Mouse (Mus musculus) heart, postnatal 4 days (tissue): ENCODE measurements around the gene Artn. TPM values are rescaled to one million over a fixed set of nuclear protein-coding genes. Genes with fewer than 3 reads are reported as not detected.

ENCODE experiments used
- DNase-seq: peaks from one replicate; pipeline ENCODE4 v3.0.0; 2021
- total RNA-seq, 2 experiments: library from RNA; stranded (reverse); gene quantifications; 2 replicates each; pipeline ENCODE4 v1.2.3; 2021

Gene Artn
- total RNA-seq, result under 1 TPM; 0.67 to 0.72 TPM

GRCm38 (mm10) chr4:117929391-117929881, at the start of gene Artn:
Gene Artn, minus strand, starts transcription at chr4:117929763.
- peak; percentile 33 for DNase-seq

- DNase-seq, result no peak
Observed at GRCm38 (mm10) chr4:117979181-117979580, 49.6 kb upstream of the Artn start.

- no peak for DNase-seq
Observed at GRCm38 (mm10) chr4:117978282-117978681, 48.7 kb upstream of the Artn start.

- DNase-seq, result no peak
Observed at GRCm38 (mm10) chr4:117977841-117978240, 48.3 kb upstream of the Artn start.

DNA sequence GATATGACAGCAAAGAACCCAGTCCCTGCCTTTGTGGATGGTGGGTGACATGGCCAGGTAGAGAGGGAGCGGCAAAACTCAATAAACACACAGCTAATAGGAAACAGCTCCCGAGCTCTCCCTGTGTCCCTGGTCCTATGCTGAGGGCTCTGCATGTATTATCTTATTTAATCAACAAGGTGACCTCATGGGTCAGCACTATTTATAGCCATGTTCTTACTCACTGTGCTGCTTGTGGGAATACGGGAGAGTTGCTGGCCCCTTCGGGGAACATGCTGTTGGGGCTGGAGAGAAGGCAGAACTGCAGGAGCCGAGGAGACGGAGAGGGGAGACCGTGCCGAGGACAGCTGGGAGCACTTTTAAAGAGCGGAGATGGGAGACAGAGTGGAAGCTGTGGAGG, 47.8 kb upstream of the Artn start:
- no peak for DNase-seq

DNA sequence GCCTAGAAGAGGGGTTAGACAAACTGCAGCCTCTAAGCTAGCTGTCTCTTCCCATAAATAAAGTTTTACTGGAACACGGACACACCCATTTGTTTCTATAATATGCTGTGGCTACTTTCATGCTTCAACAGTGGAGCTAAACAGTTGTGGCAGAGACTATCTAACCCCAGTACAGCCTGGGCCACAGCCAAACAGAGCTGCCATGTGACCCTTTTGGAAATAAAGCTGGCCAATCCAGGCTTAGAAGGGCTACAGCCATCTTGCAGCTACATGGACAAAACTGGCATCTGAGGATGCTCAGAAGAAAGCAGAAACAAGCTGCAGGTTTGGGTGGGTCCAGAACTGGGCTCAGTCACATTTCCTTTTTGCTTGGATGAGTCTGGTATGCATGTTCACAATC, 46.3 kb upstream of the Artn start:
- DNase-seq, result no peak

DNA sequence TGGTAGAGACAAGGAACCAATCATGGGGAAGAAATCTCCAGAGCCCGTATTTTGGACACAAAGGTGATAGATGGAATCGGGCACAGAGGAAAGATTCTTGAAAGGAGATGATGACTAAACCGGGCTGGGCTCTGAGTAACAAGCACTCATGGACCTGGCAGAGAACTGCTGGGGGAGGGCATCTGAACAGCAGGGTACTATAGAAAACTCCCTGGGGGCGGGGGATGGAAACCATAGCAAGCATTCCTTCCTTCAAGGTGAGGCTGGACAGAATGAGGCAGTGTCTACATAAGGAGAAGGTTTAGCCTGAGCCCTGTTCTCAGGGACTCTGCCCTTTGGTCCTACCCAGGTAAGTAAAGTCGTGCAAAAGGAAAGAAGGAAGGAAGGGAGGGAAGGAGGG, 45.2 kb upstream of the Artn start:
- DNase-seq, result no peak

GRCm38 (mm10) chr4:117972999-117973398, 43.4 kb upstream of the Artn start:
- no peak for DNase-seq

GRCm38 (mm10) chr4:117964346-117965025, 34.9 kb upstream of the Artn start:
- DNase-seq, result no peak

DNA sequence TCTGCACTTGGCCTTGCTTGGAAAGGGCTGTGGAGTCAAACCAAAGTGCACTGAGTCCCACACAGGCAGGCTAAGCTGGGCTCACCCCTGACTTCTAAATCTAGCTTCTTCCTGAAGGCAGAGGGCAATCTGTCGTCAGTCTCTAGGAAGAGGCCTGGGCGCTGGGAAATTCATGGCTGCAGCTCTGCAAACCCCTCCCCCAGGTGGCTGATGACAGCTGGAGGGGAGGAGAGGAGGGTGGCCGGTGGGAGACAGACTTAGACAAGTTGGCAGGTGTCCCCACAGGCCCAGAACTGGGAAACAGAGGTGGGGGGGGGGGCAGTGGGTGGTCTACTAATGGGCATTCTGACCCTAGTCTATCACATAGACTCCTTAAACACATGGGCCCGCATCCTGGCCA, 27.9 kb upstream of the Artn start:
- DNase-seq, result no peak

GRCm38 (mm10) chr4:117947493-117947892, 17.9 kb upstream of the Artn start:
- no peak for DNase-seq

DNA sequence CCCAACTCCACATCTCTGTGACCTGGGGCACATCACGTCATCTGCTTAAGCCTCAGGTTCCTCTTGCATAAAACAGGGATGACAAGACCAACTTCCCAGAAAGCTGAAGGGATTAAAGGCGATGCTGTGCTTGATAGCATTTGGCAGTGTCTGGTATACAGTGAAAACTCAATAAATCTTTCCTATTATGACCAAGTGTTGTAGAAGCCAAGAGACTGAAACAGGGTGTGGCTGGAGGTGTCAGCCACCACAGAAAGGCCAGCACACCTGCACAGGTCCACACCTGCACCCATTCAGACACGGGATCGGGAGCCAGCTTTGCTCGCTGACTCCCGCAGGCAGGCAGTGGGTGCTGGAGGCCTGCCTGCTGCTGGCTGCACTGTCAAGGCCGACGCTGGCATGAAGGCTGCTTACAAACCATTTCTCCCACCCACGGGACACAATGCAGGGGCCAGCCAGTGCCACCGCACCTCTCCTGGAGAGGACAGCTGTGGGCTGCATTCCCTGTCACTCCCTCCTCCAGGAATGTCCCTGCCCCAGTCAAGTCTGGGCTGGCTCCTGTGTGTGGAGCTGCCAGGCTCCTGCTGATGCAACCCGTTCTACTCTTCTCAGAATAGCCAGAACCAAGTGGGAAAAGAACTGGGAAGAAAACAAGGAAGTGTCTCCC, 17.2 kb upstream of the Artn start:
- no peak for DNase-seq

- DNase-seq, result no peak
Observed at GRCm38 (mm10) chr4:117943317-117943716, 13.8 kb upstream of the Artn start.

DNA sequence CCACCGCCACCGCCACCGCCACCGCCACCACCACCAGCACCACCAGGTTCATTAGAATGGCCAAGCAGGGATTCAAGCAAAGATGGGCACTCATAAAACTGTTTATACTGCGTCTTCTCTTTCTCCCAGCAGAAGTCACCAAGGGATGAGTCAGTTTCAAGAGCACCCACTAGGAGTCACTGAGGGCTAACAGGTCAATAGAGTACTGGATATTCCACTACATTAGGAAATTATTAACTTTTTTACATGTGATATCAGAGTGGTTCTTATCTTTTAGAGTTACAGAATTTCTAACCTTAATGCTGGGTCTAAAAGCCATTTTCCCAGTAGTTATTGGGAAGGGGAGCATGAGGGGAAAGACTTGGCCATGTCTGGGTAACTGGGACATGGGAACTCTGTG, 7.4 kb upstream of the Artn start:
- no peak for DNase-seq

- DNase-seq, result no peak
Observed at GRCm38 (mm10) chr4:117934081-117934480, 4.5 kb upstream of the Artn start.

GRCm38 (mm10) chr4:117933248-117933647, 3.7 kb upstream of the Artn start:
- DNase-seq, result no peak

- DNase-seq, result peak; percentile 70
Observed at GRCm38 (mm10) chr4:117928699-117929241, 793 bp downstream of the Artn start.

DNA sequence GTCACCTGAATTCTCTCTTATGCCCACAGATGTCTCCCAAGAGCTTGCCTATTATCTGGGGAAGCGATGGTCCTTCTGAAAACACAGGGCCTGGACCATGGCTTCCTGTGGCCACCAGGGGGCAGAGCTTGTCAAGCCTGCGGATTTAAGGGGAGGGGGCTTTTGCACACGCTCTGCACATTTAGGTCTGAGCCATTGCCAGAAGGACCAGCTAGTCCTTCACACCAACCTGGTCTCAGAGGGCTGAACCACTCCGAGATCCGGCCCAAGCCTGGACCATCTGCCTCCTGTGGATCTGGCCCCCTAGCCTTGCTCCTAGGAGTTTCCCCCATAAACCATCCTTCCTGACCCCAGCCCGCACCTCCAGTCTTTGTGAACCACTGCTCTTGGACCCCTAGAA, 1.3 kb downstream of the Artn start:
- peak; percentile 40 for DNase-seq

DNA sequence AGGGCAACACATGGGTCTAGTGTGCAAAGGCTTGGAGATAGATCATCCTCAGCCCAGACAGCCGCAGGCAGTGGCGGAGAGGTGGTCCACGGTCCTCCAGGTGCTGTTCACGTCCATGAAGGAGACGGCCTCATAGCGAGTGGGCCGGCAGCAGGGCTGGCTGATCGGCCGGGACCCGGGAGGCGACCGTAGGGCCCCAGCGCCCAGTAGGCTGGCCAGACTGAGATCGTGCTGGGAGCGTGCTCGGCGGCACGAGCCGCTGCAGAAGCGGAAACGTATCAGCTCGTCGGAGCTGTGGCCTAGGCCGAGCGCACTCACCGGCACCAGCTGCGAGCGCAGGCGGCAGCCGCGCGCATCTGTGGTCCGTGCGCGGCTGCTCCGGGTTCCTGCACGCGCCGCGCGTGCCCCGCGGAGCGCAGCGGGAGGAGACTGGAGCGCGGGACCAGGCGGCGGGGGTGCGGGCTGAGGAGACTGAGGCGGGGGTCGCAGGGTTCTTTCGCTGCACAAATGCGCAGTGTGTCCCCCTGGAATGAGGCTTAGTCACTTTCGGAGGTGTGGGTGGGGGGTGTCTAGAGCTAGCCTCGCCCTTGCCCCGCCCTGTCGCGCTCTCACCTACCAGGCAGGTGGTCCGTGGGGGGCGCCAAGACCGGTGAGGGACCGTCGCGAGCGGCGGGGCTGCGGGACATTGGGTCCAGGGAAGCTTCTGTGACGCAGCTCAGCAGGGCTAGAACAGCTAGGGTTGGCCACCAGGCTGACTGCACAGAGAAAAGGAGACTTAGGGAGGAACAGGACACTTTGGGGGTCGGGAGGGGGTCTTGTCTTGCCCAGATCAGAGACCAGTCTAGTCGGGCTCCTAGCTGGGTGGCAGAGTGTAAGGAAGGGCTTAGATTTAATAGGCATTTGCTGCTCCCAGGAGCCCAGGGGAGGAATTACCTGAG, 2.7 kb downstream of the Artn start:
- DNase-seq, result peak; percentile 55

DNA sequence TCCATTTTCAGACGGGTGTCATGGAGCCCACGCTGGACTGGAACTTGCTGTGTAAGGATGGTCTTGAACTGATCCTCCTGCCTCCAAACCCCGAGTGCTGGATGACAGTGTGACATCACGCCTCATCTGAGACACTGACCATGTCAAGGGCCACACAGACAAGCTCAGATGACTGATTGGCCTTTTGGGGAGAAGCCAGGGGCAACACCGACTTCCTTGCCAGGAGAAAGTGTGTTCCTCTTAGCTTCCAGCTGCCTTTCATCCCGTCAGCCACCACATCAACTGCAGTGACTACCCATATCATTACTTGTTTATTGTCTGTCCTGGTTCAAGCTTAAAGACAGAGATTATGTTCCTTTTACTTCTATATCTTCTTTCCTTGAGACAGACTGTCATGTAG, 4.6 kb downstream of the Artn start:
- no peak for DNase-seq

- DNase-seq, result no peak
Observed at GRCm38 (mm10) chr4:117923450-117923849, 6.1 kb downstream of the Artn start.

DNA sequence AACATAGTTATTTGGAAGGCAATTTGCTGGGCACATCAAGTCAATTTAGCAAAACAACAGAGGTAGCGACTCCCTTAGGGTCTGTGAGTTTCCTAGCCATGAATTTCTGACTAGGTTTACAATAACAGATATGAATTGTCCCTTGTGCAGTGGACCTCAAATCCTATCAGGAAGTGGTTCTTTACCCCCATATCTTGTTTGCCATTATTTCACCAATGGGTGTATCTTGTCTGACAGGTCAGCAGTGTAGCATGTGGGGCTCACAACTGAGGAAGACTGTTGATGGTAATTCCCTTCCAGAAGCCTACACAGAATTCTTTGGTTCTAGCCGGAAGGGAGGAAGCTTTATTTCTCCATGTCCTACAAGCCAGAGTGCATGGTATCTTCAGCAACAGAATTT, 8.2 kb downstream of the Artn start:
- DNase-seq, result no peak

- no peak for DNase-seq
Observed at GRCm38 (mm10) chr4:117918762-117919161, 10.8 kb downstream of the Artn start.
